18 mouse cellular contexts compared by ENCODE assay signal in genomic region chr7:98501078-98501477, GRCm38 (mm10). TPM values are rescaled to one million over a fixed set of nuclear protein-coding genes. Genes with fewer than 3 reads are reported as not detected.
DNase-seq lines count a peak whose midpoint lies in the region; ATAC-seq and TF ChIP-seq lines count a peak whose summit lies in the region.
"Had no signal": no experiment of that assay in that cellular context is flagged by ENCODE, and none has a peak within 500 bp of the region (broad histone marks: within the 10 kb centered on the region; RNA-seq: fewer than 3 reads in every experiment).

No protein-coding gene starts in this region.

- DNase-seq in gastrocnemius, adult 2 months: no peak
- no peak for DNase-seq in gastrocnemius, postnatal 25 days
- DNase-seq in neural tube, embryonic 10.5 days (ENCODE audit: extremely low spot score, low spot score): no peak
- no peak for DNase-seq in ovary, adult 18-20 months (ENCODE audit: low spot score)
- DNase-seq: cerebellum, adult 9-10 months; kidney, adult 9 months; liver, embryonic 13.5 days; right cerebral cortex, postnatal 14 days; thymus, postnatal 14 days had no signal

- peaks cover 8% of the 10 kb centered on the region for H3K4me1 ChIP-seq in hindbrain, embryonic 16.5 days (ENCODE audit: control insufficient read depth, insufficient read depth, low read depth, low read length)
- peaks cover 31% of the 10 kb centered on the region for H3K4me1 ChIP-seq in hindbrain, embryonic 12.5 days
- peaks cover 4% of the 10 kb centered on the region; the same call in 1 of the 2 replicates for H3K4me1 ChIP-seq in neural tube, embryonic 14.5 days (ENCODE audit: control insufficient read depth, insufficient read depth, low read length)
- peaks cover 72% of the 10 kb centered on the region for H3K4me1 ChIP-seq in limb, embryonic 15.5 days

- TF ChIP-seq CTCF in gastrocnemius, adult 2 months (IDR thresholded peaks at IDR 0.05): no peak

- H3K27me3 ChIP-seq in hindbrain, embryonic 16.5 days (replicated peaks; ENCODE audit: control insufficient read depth, insufficient read depth, low read length): no peaks in the 10 kb centered on the region
- H3K27me3 ChIP-seq in hindbrain, embryonic 12.5 days: no peaks in the 10 kb centered on the region
- no peaks in the 10 kb centered on the region for H3K27me3 ChIP-seq in neural tube, embryonic 14.5 days (ENCODE audit: control insufficient read depth, insufficient read depth, low read length)
- H3K27me3 ChIP-seq in limb, embryonic 15.5 days: 0 out of 2 replicates have a peak, but pooled peaks cover 3% of the 10 kb centered on the region
- H3K27me3 ChIP-seq: forebrain, embryonic 13.5 days; liver, embryonic 13.5 days had no signal

- H3K9me3 ChIP-seq in hindbrain, embryonic 16.5 days (ENCODE audit: control insufficient read depth, low read length): no peaks in the 10 kb centered on the region
- H3K9me3 ChIP-seq in hindbrain, embryonic 12.5 days (replicated peaks): no peaks in the 10 kb centered on the region
- H3K9me3 ChIP-seq in neural tube, embryonic 14.5 days (ENCODE audit: control insufficient read depth, low read length): no peaks in the 10 kb centered on the region
- no peaks in the 10 kb centered on the region for H3K9me3 ChIP-seq in limb, embryonic 15.5 days
- H3K9me3 ChIP-seq: forebrain, embryonic 13.5 days; limb, embryonic 12.5 days; liver, embryonic 13.5 days had no signal

- H3K36me3 ChIP-seq in hindbrain, embryonic 16.5 days (ENCODE audit: control insufficient read depth, insufficient read depth, low read length): no peaks in the 10 kb centered on the region
- H3K36me3 ChIP-seq in hindbrain, embryonic 12.5 days: no peaks in the 10 kb centered on the region
- H3K36me3 ChIP-seq in neural tube, embryonic 14.5 days (ENCODE audit: control insufficient read depth, insufficient read depth, low read length): no peaks in the 10 kb centered on the region
- peaks cover 10% of the 10 kb centered on the region; the same call in 1 of the 2 replicates for H3K36me3 ChIP-seq in limb, embryonic 15.5 days
- H3K36me3 ChIP-seq: limb, embryonic 12.5 days had no signal

- peak overlapping the region; percentile 82 for H3K27ac ChIP-seq in gastrocnemius, adult 2 months
- no peak overlapping the region for H3K27ac ChIP-seq in hindbrain, embryonic 16.5 days (ENCODE audit: low read depth, low read length)
- no peak overlapping the region for H3K27ac ChIP-seq in hindbrain, embryonic 12.5 days
- H3K27ac ChIP-seq in neural tube, embryonic 14.5 days (ENCODE audit: low read depth, low read length): no peak overlapping the region
- peak overlapping the region; percentile 71 for H3K27ac ChIP-seq in limb, embryonic 15.5 days
- H3K27ac ChIP-seq: forebrain, embryonic 13.5 days; layer of hippocampus, adult 2 months; limb, embryonic 12.5 days; liver, embryonic 13.5 days; macrophage had no signal

- H3K9ac ChIP-seq in hindbrain, embryonic 16.5 days (ENCODE audit: low read depth, low read length): no peak overlapping the region
- no peak overlapping the region for H3K9ac ChIP-seq in hindbrain, embryonic 12.5 days
- H3K9ac ChIP-seq in neural tube, embryonic 14.5 days (replicated peaks; ENCODE audit: low read depth, low read length): 0 out of 2 replicates have a peak overlapping the region, but pooled peaks have one; percentile 11
- no peak overlapping the region for H3K9ac ChIP-seq in limb, embryonic 15.5 days
- H3K9ac ChIP-seq: forebrain, embryonic 13.5 days; limb, embryonic 12.5 days; liver, embryonic 13.5 days had no signal

- WGBS in hindbrain, embryonic 16.5 days: 74% methylated on average over 7 of the region's 7 CpGs
- 89% methylated on average over 7 of the region's 7 CpGs for WGBS in hindbrain, embryonic 12.5 days
- 88% methylated on average over 7 of the region's 7 CpGs for WGBS in neural tube, embryonic 14.5 days
- 91% methylated on average over 7 of the region's 7 CpGs for WGBS in limb, embryonic 15.5 days

- no peak overlapping the region for H3K4me3 ChIP-seq in gastrocnemius, adult 2 months
- H3K4me3 ChIP-seq in hindbrain, embryonic 16.5 days (ENCODE audit: low read length): no peak overlapping the region
- no peak overlapping the region for H3K4me3 ChIP-seq in hindbrain, embryonic 12.5 days
- no peak overlapping the region for H3K4me3 ChIP-seq in neural tube, embryonic 14.5 days (ENCODE audit: low read depth, low read length)
- no peak overlapping the region for H3K4me3 ChIP-seq in limb, embryonic 15.5 days
- H3K4me3 ChIP-seq: forebrain, embryonic 13.5 days; layer of hippocampus, adult 2 months; limb, embryonic 12.5 days; liver, embryonic 13.5 days had no signal

- ATAC-seq in hindbrain, embryonic 16.5 days: peak; percentile 50; the same call in 1 of the 2 replicates
- no peak for ATAC-seq in hindbrain, embryonic 12.5 days (ENCODE audit: low FRiP score)
- no peak for ATAC-seq in neural tube, embryonic 14.5 days (ENCODE audit: low read depth)
- ATAC-seq in limb, embryonic 15.5 days (ENCODE audit: insufficient number of reproducible peaks, low FRiP score, low TSS enrichment, low read depth): no peak
- ATAC-seq: forebrain, embryonic 13.5 days had no signal

- H3K4me2 ChIP-seq in hindbrain, embryonic 16.5 days (ENCODE audit: low read length): no peak overlapping the region
- no peak overlapping the region for H3K4me2 ChIP-seq in hindbrain, embryonic 12.5 days (replicated peaks)
- no peak overlapping the region for H3K4me2 ChIP-seq in neural tube, embryonic 14.5 days (ENCODE audit: low read depth, low read length)
- H3K4me2 ChIP-seq in limb, embryonic 15.5 days: no peak overlapping the region
- H3K4me2 ChIP-seq: forebrain, embryonic 13.5 days; limb, embryonic 12.5 days; liver, embryonic 13.5 days had no signal

- intact Hi-C loops in gastrocnemius, adult 2 months (cut with DNase I): no loop called here

RNA-seq across cellular contexts. Expression of gene Lrrc32, which starts 12.0 kb away (rescaled TPM):
- total RNA-seq in gastrocnemius, adult 2 months (2021): 1 to 10 TPM; 3.7 to 4.6 TPM
- 1 to 10 TPM; 4.9 to 5.0 TPM for total RNA-seq in gastrocnemius, postnatal 25 days (2021)
- polyA plus RNA-seq in hindbrain, embryonic 16.5 days (2015; fragmentation: Nextera tagmentation; extraction: Ambion mirVana): 4.1 and 7.5 TPM in 2 replicates
- 4.9 and 6.3 TPM in 2 replicates for polyA plus RNA-seq in hindbrain, embryonic 12.5 days (2016; fragmentation: Nextera tagmentation; extraction: Ambion mirVana)
- 1.5 and 4.8 TPM in 2 replicates for polyA plus RNA-seq in neural tube, embryonic 14.5 days (2014; fragmentation: Nextera tagmentation; extraction: Ambion mirVana)
- 8.4 and 8.8 TPM in 2 replicates for polyA plus RNA-seq in limb, embryonic 15.5 days (2015; fragmentation: Nextera tagmentation; extraction: Ambion mirVana)
- total RNA-seq: common myeloid progenitor, adult 5-6 weeks had no signal

Comparison
In these comparisons a context has a peak if more than half of its experiments do, and no peak if none do; other contexts are left out.
1. H3K27ac ChIP-seq: peak in gastrocnemius, adult 2 months (single experiment) and limb, embryonic 15.5 days (single experiment); none in hindbrain, embryonic 16.5 days (single experiment), hindbrain, embryonic 12.5 days (single experiment) and neural tube, embryonic 14.5 days (single experiment).